Mouse (Mus musculus): ENCODE data around the gene Csrp2. TPM values are rescaled to one million over a fixed set of nuclear protein-coding genes. Genes with fewer than 3 reads are reported as not detected.
A peak's percentile ranks its signal among the peaks of the same experiment; 100 is the strongest.

The Csrp2 gene
- total RNA-seq, 2 experiments from 2014 or later, result 76.9 to 77.5 TPM

GRCm38 (mm10) chr10:110971044-110971443, 51.5 kb downstream of the Csrp2 start:
- DNase-seq (ENCODE audit: low spot score in 2 of 2), result no peak

- DNase-seq (ENCODE audit: low spot score in 2 of 2), result no peak
Observed at GRCm38 (mm10) chr10:110971483-110971882, 51.9 kb downstream of the Csrp2 start.

- DNase-seq (ENCODE audit: low spot score in 2 of 2), result no peak
Observed at GRCm38 (mm10) chr10:110971998-110972397, 52.4 kb downstream of the Csrp2 start.

GRCm38 (mm10) chr10:110974463-110974862, 54.9 kb downstream of the Csrp2 start:
- peak; percentile 61 to 64 for DNase-seq (ENCODE audit: low spot score in 2 of 2)

GRCm38 (mm10) chr10:110974885-110975284, 55.3 kb downstream of the Csrp2 start:
- DNase-seq (ENCODE audit: low spot score in 2 of 2), result no peak

GRCm38 (mm10) chr10:110976046-110976445, 56.5 kb downstream of the Csrp2 start:
- DNase-seq (ENCODE audit: low spot score in 2 of 2), result peak; percentile 18 to 51

GRCm38 (mm10) chr10:110977379-110977778, 57.8 kb downstream of the Csrp2 start:
- DNase-seq (ENCODE audit: low spot score in 2 of 2), result no peak

- no peak for DNase-seq (ENCODE audit: low spot score in 2 of 2)
Observed at GRCm38 (mm10) chr10:110979431-110979830, 59.8 kb downstream of the Csrp2 start.

- no peak for DNase-seq (ENCODE audit: low spot score in 2 of 2)
Observed at GRCm38 (mm10) chr10:110980441-110980840, 60.9 kb downstream of the Csrp2 start.

- DNase-seq (ENCODE audit: low spot score in 2 of 2), result no peak
Observed at GRCm38 (mm10) chr10:110982771-110983170, 63.2 kb downstream of the Csrp2 start.

GRCm38 (mm10) chr10:110986682-110987081, 67.1 kb downstream of the Csrp2 start:
- no peak for DNase-seq (ENCODE audit: low spot score in 2 of 2)

Other genes starting within 250 kb of the Csrp2 start
- gene E2f7, start 174.3 kb upstream of the Csrp2 start, total RNA-seq (2021), result 1 to 10 TPM; 1.7 to 2.1 TPM
- gene Zdhhc17, start 90.4 kb downstream of the Csrp2 start, total RNA-seq (2021), result 10 to 100 TPM; 75.4 to 82.2 TPM
- 10 to 100 TPM; 59.7 to 62.5 TPM for gene Osbpl8, start 245.0 kb downstream of the Csrp2 start, total RNA-seq (2021)

Measured in layer of hippocampus, postnatal 10 days (tissue).